Mouse (Mus musculus): ENCODE measurements around the gene Spag7.

Gene Spag7

GRCm38 (mm10) chr11:70668771-70669505 is at the start of gene Spag7:
TSS of gene Spag7 (minus strand) at chr11:70669416.
- in situ Hi-C loops (cut with MboI; ENCODE audit: low sequenced_read_pairs), result no loop called here

- in situ Hi-C loops (cut with MboI; ENCODE audit: low sequenced_read_pairs), result no loop called here
Measured at GRCm38 (mm10) chr11:70718481-70718880, 49.3 kb upstream of the Spag7 start.

DNA sequence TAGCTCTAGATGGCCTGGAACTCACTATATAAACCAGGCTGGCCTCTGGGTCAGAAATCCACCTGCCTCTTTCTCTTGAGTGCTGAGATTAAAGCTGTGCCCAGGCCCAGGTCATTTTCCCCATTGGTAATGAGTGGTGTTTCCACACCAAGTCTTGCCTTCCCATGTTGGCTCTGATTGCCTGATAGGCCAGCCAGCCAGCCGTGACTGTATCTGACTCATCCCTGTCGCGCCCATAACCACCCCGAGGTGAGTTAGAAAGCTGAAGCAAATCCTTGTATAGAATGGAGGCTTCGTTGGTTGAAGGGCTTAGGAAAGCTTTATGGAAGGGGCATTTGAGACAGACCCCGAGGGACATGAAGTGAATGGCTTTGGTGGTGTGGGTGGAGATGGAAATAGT is 46.6 kb upstream of the Spag7 start:
- in situ Hi-C loops (cut with MboI; ENCODE audit: low sequenced_read_pairs), result no loop called here

DNA sequence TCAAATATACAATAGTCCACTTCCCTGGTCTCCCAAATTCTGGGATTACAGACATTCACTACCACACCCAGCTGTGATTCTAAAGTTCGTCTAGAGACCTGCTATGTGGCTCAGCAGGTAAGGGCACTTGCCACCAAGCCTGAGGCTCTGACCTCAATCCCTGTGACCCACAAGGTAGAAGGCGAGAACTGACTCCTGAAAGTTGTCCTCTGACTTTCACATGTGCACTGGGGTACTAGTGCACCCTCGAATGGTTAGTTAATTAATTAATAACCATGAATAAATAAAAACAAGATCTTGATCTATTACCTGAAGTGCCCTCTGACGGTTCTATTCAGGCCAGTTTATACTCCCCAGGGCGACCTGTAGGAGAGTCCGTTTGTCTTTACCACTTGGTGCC is 44.0 kb upstream of the Spag7 start:
- in situ Hi-C loops (cut with MboI; ENCODE audit: low sequenced_read_pairs), result no loop called here

DNA sequence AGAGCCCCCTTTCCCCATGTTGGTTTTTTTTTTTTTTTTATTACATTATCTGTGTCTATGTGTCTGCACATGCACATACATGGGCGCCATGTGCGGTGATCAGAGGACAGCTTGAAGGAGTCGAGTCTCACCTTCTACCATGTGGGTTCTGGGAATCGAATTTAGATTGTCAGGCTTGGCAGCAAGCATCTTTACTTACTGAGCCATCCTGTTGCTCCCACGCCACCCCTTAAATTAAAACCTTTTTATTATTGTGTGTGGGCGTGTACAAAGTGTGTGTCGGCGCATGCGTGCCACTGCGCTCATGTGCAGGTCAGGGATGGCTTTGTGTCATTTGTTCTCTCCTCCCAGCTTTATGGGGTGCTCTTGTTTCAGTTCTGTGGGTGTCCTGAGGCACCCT is 41.8 kb upstream of the Spag7 start:
- in situ Hi-C loops (cut with MboI; ENCODE audit: low sequenced_read_pairs), result no loop called here

DNA sequence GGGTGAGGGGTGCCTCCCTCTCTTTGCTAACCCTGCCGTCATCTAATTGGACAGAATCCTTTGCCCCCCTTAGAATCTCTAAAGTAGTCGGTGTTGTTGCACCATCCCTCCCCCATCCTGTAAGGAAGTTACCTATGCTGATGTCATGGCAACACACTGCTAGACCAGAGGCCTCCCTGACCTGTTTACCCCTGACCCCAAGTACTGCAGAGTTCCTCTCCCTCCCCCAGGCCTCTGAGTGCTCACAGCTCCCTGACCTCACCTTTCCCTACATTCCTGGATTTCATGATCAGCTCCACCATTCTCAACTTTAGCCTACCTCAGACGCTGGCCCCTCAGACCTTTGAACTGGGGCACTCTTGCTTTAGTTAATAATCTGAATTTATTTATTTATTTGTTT is 36.9 kb upstream of the Spag7 start:
- in situ Hi-C loops (cut with MboI; ENCODE audit: low sequenced_read_pairs), result no loop called here

DNA sequence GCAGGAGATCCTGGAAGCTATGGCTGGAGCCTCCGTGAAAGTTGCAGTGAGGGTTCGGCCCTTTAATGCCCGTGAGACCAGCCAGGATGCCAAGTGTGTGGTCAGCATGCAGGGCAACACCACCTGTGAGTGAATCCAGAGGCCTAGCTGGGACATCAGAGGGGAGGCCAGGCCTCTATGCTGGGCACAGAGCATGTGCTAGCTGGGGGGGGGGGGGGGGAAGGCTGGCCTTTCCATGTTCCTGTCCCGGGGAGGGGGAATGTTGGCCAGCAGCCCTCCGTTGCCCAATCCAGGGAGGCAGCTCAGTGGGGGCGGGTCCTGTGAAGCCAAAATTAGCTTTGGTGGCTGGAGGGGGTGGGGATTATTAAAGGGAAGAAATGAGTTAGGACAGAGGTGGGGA is 33.6 kb upstream of the Spag7 start:
- in situ Hi-C loops (cut with MboI; ENCODE audit: low sequenced_read_pairs), result no loop called here

DNA sequence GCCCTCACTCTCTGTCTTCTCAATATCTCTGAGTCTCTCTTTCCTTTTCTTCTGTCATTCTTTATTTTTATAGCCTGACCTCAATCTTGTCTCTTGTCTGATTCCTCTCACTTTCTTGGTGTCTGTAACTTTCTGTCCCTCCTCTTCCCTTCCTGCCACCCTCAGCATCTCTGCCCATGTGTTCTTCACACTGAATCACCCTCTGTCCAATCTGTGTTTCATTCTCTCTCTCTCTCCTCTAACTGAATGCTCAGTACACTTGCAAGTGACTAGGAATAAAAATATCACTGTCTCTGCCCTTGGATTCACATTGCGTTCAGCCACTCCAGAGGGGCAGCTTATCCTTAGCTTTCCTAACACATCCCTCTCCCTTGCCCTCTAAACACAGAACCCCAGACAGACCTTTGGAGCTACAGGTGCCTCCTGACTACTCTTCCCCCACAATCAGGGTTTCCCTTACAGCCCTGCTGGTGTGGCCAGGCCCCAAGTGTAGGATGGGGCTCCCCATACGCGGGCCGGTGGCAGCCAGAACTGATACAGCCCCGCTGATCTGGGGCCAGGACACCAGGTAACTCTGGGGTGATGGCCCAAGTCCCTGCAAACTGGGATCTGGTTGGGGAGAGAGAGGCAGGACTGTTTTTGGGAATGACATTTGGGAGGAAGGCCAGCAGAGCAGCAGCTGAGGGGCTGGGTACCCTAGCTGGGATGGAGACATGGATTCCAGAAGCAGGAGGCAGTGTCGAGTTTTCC is 32.9 kb upstream of the Spag7 start:
- in situ Hi-C loops (cut with MboI; ENCODE audit: low sequenced_read_pairs), result no loop called here

- in situ Hi-C loops (cut with MboI; ENCODE audit: low sequenced_read_pairs), result no loop called here
Measured at GRCm38 (mm10) chr11:70701221-70701955, 32.2 kb upstream of the Spag7 start.

DNA sequence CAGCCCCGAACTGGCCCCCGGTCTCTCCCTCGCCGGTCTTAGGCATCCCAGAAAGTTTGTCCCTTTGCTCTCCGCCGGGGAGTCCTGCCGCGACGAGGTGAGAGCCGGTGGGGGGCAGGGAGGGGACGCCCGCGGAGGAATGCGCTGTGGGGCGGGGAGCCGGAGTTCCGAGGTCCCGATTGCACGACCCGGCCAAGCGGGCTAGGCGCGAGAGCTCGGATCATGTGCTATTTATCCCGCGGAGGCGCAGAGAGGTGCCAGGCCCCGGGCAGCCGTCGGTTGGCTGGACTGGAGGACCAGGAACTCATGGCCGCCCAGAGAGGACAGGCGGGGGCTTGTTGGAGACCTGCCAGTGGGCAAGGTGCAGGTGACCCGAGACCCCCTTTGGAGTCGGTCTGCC is 31.4 kb upstream of the Spag7 start:
- in situ Hi-C loops (cut with MboI; ENCODE audit: low sequenced_read_pairs), result no loop called here

DNA sequence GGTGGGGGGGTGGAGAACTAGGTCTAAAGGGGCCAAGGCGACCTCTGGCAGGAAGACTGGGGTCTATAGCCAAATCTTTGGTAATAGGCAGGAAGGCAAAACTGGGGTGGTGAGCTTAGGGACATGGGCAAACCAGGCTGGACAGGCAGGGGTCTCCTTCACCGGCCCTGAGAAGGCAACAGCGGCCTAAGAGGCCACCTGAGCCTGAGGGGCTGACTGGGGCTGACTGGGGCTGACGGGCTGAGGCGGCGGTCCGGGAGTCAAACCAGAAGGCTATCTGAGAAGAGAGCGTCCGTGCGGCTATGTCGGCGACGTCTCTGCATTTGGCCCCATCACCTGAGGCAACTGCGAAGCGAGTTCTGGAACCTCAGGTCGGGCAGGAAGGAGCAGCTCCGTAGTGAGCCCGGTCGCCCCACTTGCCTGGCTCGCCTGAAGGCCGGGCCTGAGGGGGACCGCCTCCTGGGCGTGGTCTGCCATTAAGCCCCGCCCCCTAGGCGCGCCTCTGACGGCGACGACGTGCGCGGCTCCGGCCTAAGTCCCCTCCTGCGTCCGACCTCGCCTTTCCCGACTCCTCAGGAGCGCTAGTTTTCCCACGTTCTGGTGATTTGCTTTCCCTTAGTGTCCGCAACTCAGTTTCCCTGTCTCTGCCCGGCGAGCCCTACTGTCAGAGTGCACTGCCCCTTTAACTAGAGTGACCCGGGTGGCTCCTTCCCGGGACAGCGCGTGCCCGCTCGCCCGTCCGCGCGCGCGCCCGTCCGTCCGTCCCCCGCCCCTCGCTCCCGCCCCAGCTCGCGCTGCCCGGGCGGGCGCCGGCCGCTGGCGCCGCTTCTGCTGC is 30.7 kb upstream of the Spag7 start, which contains the start of the genes Inca1 and Kif1c:
Gene Inca1, minus strand, starts transcription at position 434 of the 835 bp plus-strand sequence.
Gene Kif1c, plus strand, starts transcription at position 827 of the 835 bp plus-strand sequence.
- in situ Hi-C loops (cut with MboI; ENCODE audit: low sequenced_read_pairs), result no loop called here

- in situ Hi-C loops (cut with MboI; ENCODE audit: low sequenced_read_pairs), result no loop called here
Measured at GRCm38 (mm10) chr11:70699051-70699450, 29.8 kb upstream of the Spag7 start.

- in situ Hi-C loops (cut with MboI; ENCODE audit: low sequenced_read_pairs), result no loop called here
Measured at GRCm38 (mm10) chr11:70697376-70697775, 28.2 kb upstream of the Spag7 start.

GRCm38 (mm10) chr11:70693504-70693903 is 24.3 kb upstream of the Spag7 start:
- in situ Hi-C loops (cut with MboI; ENCODE audit: low sequenced_read_pairs), result no loop called here

- in situ Hi-C loops (cut with MboI; ENCODE audit: low sequenced_read_pairs), result no loop called here
Measured at GRCm38 (mm10) chr11:70689578-70689977, 20.4 kb upstream of the Spag7 start.

GRCm38 (mm10) chr11:70688372-70688771 is 19.2 kb upstream of the Spag7 start:
- in situ Hi-C loops (cut with MboI; ENCODE audit: low sequenced_read_pairs), result no loop called here

DNA sequence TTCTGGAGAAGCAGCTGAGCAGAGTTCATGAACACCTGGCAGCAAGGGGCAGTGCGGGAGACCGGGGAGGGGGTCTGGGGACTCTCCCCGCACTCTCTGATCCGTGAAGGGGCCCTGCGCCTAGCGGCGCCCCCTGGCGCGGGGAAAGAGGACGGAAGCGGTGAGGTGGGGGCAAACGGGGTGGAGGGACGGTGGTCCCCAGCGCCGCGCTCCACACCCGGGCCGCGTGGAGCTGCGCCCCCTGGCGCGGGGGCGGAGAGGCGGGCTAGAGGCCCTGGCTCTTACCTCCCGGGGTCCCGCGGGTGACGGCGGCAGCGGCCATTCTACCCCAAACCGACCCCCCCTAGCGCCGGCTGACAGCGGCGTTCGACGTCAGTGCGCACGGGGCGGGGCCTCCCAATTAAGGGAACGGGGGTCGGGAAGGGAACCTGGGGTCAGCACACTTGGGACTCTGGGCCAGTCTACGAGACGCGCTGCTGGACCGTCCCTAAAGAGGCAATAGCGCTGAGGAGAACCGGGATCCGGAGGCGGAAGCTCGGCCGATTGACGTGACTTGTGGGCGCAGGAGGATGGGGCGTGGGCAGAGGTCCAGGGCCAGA is 18.5 kb upstream of the Spag7 start, which contains the start of gene Camta2:
Gene Camta2, minus strand, starts transcription at position 505 of the 599 bp plus-strand sequence.
- in situ Hi-C loops (cut with MboI; ENCODE audit: low sequenced_read_pairs), result no loop called here

- in situ Hi-C loops (cut with MboI; ENCODE audit: low sequenced_read_pairs), result no loop called here
Measured at GRCm38 (mm10) chr11:70686901-70687566, 17.8 kb upstream of the Spag7 start.

DNA sequence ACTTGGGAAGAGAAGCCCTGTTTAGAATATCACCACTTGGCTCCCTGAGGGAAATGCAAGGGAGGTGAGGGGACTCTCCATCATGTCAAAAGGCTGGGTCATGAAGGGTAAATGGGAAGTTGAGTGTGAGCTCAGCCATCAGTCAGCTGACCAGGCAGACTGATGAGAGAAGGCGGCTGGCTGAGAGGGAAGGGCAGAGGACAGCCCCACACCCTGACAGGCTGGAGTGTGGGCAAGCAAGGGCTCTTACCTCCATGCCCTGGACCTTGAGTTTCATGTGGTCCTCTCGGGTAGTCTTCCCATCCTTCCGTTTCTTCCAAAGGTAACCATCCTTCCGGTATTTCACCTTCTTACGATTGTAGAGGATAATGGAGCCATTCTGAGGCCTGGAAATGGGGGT is 14.4 kb upstream of the Spag7 start:
- in situ Hi-C loops (cut with MboI; ENCODE audit: low sequenced_read_pairs), result no loop called here

Measured in CH12F3 (cell line).